Mouse (Mus musculus) heart, adult 2 months (tissue): ENCODE measurements around the gene Lpxn. TPM values are rescaled to one million over a fixed set of nuclear protein-coding genes. Genes with fewer than 3 reads are reported as not detected.

Source experiments
- DNase-seq, 2 experiments: peaks; one replicate each; pipeline ENCODE4 v3.0.0; 2021
- H3K27ac ChIP-seq: fragments of 200-600 bp; 2 replicates; pipeline ENCODE4 v1.8.1; 2022
- H3K27me3 ChIP-seq: fragments of 200-500 bp; 2 replicates; pipeline ENCODE4 v1.6.1; 2012; ENCODE audit warnings: mild to moderate bottlenecking, low read length, inconsistent platforms, mixed read lengths; ENCODE audit not compliant: control insufficient read depth, insufficient read depth
- H3K36me3 ChIP-seq: fragments of 200-500 bp; 2 replicates; pipeline ENCODE4 v1.6.1; 2012; ENCODE audit warnings: low read length, inconsistent platforms; ENCODE audit not compliant: control insufficient read depth, insufficient read depth
- H3K4me1 ChIP-seq: fragments of 200-500 bp; 2 replicates; pipeline ENCODE4 v1.6.1; 2011; ENCODE audit warnings: low read length; ENCODE audit not compliant: control insufficient read depth, insufficient read depth
- H3K4me3 ChIP-seq: fragments of 200-600 bp; 2 replicates; pipeline ENCODE4 v1.8.1; 2022
- H3K79me2 ChIP-seq: fragments of 200-500 bp; replicated peaks from 2 replicates; pipeline ENCODE4 v1.6.1; 2012; ENCODE audit warnings: mild to moderate bottlenecking, inconsistent platforms, low read length, moderate library complexity, mixed read lengths; ENCODE audit not compliant: control insufficient read depth, insufficient read depth
- H3K9ac ChIP-seq: fragments of 200-500 bp; 2 replicates; pipeline ENCODE4 v1.6.1; 2012; ENCODE audit warnings: low read depth, mild to moderate bottlenecking, control low read depth, inconsistent platforms, low read length, mixed read lengths
- CTCF ChIP-seq: fragments of 200-600 bp; IDR thresholded peaks from 2 replicates; pipeline ENCODE4 v1.8.1; 2022; ENCODE audit warnings: antibody characterized with exemption, mild to moderate bottlenecking, moderate library complexity
- EP300 ChIP-seq: fragments of 200-500 bp; IDR thresholded peaks from 2 replicates; pipeline ENCODE4 v1.6.1; 2011; ENCODE audit warnings: low read depth, low read length, control low read depth; ENCODE audit not compliant: insufficient read depth
- POLR2A ChIP-seq: fragments of 200-500 bp; IDR thresholded peaks from 2 replicates; pipeline ENCODE4 v1.6.1; 2011; ENCODE audit warnings: mild to moderate bottlenecking, low read depth, low read length, control low read depth; ENCODE audit not compliant: insufficient read depth
- WGBS: fragments of 180-500 bp; shearing (Covaris S2); methylation state at CpG from one replicate; pipeline ENCODE4 v1.1.7; 2018; 5-methylcytosine and 5-hydroxymethylcytosine counted together
- intact Hi-C: fragments of 180-260 bp; cut with DNase I; formaldehyde crosslinking; loops from one replicate; pipeline ENCODE4 v1.15.1; 2025
- polyA plus RNA-seq: library from polyadenylated mRNA; depleted of rRNA; stranded (reverse); fragments of >200 nt; gene quantifications from 2 replicates; pipeline ENCODE4 v1.2.3, GENCODE M21; 2012
- total RNA-seq, 2 experiments: library from RNA; stranded (reverse); gene quantifications; 2 replicates each; pipeline ENCODE4 v1.2.3; 2021

Gene Lpxn
- total and polyA plus RNA-seq, 3 experiments: 0.91 to 1.3 (median 0.97) TPM

DNA sequence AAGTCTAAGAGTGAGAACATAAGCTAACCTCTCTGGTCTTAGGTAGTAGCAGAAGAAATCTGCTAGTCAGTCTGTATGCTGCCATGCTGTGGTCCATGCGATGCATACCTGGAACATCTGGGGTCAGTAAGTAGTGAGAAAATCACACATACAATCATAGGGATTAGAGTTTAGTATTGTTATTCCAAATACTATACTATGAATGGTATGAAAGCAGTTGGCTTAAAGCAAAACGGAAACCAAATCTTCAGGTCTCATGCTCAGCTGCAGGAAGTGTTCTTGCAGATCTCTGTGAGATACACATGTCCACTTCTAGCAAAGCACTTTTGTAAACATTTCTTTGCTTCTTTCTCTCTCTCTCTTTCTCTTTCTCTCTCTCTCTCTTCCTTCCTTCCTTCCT, 10.2 kb downstream of the Lpxn start:
- H3K27ac ChIP-seq: no peak overlapping the region
- H3K36me3 ChIP-seq: no peaks in the 10 kb centered on the region
- intact Hi-C loops: no loop called here
- H3K79me2 ChIP-seq: no peaks in the 10 kb centered on the region
- TF ChIP-seq CTCF: no peak
- TF ChIP-seq EP300: no peak
- no peak for TF ChIP-seq POLR2A
- no peak for DNase-seq
- H3K4me3 ChIP-seq: no peak overlapping the region
- H3K4me1 ChIP-seq: no peaks in the 10 kb centered on the region
- no peaks in the 10 kb centered on the region for H3K27me3 ChIP-seq
- 60% methylated on average over 2 of the region's 2 CpGs for WGBS
- no peak overlapping the region for H3K9ac ChIP-seq

DNA sequence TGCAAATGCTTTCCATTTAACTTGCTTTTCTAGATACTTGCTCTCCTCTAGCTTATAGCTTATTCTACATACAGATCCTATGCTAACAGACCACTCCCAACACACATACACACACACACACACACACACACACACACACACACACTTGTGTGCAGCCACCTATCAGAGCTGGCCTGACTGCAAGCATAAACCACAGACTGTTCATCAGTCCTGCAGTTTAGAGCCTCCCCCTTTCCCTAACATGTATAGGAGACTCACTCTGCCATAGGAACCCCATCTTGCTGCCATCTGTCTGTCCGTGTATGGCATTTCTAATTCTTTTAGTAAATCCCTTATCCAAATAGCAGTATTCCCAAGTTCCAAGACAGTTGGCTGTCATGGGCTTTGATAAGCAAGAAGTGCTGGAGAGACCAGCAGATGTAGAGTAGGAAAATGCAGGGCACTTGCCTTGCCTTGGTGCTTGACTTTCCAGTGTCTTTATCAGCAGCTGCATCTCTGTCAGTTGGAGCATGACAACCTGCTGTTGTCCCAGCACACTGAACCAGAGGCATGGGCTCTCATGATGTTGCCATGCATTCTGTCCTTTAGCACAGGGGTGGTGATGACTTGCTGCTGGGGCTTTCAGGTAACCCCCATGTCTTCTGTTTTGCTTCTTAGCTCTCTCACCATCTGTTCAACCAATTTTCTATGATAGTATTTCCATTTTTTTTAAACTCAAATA, 16.8 kb downstream of the Lpxn start:
- no peaks in the 10 kb centered on the region for H3K36me3 ChIP-seq
- no peaks in the 10 kb centered on the region for H3K79me2 ChIP-seq
- WGBS: 45% methylated on average over 1 of the region's 1 CpGs
- H3K9ac ChIP-seq: no peak overlapping the region
- no peak for DNase-seq
- no peak overlapping the region for H3K4me3 ChIP-seq
- intact Hi-C loops: no loop called here
- H3K27ac ChIP-seq: no peak overlapping the region
- TF ChIP-seq POLR2A (no peak), EP300 (no peak), CTCF (no peak)
- no peaks in the 10 kb centered on the region for H3K27me3 ChIP-seq
- H3K4me1 ChIP-seq: no peaks in the 10 kb centered on the region

DNA sequence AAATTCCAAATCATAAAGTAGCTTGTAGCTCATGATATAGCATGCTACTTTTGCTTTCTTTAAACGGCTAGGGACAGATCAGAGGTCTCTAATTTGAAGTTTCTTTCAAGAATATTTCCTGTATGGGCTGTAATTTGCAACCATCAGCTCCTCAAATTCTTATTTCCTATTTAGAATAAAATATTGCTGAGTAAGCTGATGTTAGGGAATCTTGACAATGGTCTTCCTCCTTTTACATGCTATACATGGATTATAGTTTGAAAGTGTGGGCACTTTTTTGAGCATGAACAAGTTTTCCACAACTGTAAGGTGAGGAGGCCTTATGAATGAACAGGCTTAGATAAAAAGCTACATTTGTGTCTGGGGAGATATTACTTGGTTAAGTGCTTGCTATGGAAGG, 17.9 kb downstream of the Lpxn start:
- Histone ChIP-seq H3K27me3 (no peaks in the 10 kb centered on the region), H3K27ac (no peak overlapping the region), H3K79me2 (no peaks in the 10 kb centered on the region), H3K9ac (no peak overlapping the region), H3K4me1 (no peaks in the 10 kb centered on the region), H3K36me3 (no peaks in the 10 kb centered on the region), H3K4me3 (no peak overlapping the region)
- DNase-seq: no peak
- 67% methylated on average over 1 of the region's 1 CpGs for WGBS
- intact Hi-C loops: no loop called here
- TF ChIP-seq CTCF: no peak
- TF ChIP-seq POLR2A: no peak
- no peak for TF ChIP-seq EP300

DNA sequence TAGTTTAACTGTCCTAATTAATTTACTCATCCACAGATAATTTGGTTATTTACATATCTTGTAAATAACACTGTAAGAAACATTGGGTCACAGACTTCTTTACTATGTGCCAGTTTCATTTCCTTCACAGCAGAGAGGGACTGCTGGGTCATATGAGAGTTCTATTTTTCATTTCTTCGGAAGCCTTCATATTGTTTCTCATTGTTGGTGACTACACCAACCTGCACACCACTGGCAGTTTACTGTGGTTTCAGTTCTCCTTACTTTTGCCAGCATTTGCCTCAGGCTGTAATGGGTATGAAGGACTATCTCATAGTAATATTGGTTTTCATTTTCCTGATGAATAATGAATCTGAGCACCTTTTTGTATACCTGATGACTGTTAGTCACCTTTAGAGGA, 22.5 kb downstream of the Lpxn start:
- TF ChIP-seq POLR2A (no peak), CTCF (no peak), EP300 (no peak)
- 78% methylated on average over 1 of the region's 1 CpGs for WGBS
- Histone ChIP-seq H3K9ac (no peak overlapping the region), H3K36me3 (no peaks in the 10 kb centered on the region), H3K27ac (no peak overlapping the region), H3K4me1 (no peaks in the 10 kb centered on the region), H3K27me3 (no peaks in the 10 kb centered on the region), H3K4me3 (no peak overlapping the region), H3K79me2 (no peaks in the 10 kb centered on the region)
- intact Hi-C loops: loop anchor here (5.0 kb wide), 1 partner anchor 301 kb away; no protein-coding TSS in a partner anchor
- DNase-seq: no peak

DNA sequence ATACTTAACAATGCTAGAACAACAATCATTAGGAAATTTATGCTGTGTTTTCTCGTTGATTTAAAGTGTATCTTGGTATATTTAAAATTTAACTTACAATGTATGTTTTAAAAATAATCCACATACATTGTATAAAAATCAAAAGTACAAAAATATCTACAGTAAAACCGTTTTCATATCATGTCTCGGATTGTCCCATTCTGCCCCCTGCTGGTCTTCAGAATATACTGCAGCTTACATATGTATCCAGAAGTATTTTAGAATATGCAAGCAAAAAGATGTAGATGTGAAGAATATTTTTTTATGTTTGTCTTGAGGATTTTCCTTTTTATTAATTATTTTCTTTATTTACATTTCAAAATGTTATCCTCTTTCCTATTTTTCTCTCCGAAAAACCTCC, 24.4 kb downstream of the Lpxn start:
- DNase-seq: no peak
- Histone ChIP-seq H3K79me2 (no peaks in the 10 kb centered on the region), H3K36me3 (no peaks in the 10 kb centered on the region), H3K4me3 (no peak overlapping the region), H3K9ac (no peak overlapping the region), H3K27ac (no peak overlapping the region), H3K4me1 (no peaks in the 10 kb centered on the region), H3K27me3 (no peaks in the 10 kb centered on the region)
- 18% methylated on average over 4 of the region's 4 CpGs for WGBS
- intact Hi-C loops: loop anchor here (1.0 to 5.0 kb wide), 3 partner anchors 58 to 354 kb away; no protein-coding TSS in a partner anchor
- TF ChIP-seq CTCF: peak; percentile 91
- no peak for TF ChIP-seq EP300

DNA sequence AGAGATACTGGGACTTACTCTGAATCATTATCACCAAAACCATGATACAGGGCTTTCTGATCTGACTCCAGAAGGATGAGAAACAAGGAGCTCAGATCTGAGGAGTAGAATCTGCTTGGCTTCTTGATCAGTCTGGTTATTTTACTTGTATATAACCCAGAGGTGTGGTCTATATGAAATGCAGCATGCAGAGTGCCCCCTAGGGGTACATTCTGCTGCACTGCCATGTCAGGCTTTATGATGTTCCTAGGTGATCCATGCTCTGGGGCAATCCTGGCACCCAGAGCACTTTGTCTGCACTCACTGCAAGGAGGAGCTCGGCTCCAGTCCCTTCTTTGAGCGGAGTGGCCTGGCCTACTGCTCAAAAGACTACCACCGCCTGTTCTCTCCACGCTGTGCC, 28.6 kb downstream of the Lpxn start:
- Histone ChIP-seq H3K4me1 (no peaks in the 10 kb centered on the region), H3K9ac (no peak overlapping the region), H3K27ac (no peak overlapping the region), H3K36me3 (no peaks in the 10 kb centered on the region), H3K27me3 (no peaks in the 10 kb centered on the region), H3K4me3 (no peak overlapping the region), H3K79me2 (no peaks in the 10 kb centered on the region)
- 73% methylated on average over 4 of the region's 4 CpGs for WGBS
- TF ChIP-seq EP300: no peak
- TF ChIP-seq CTCF: peak; percentile 35
- TF ChIP-seq POLR2A: no peak
- DNase-seq: no peak
- intact Hi-C loops: loop anchor here (5.0 kb wide), 1 partner anchor 62 kb away; no protein-coding TSS in a partner anchor
